Mouse (Mus musculus) thymus, postnatal 0 days (tissue): ENCODE measurements at regions not wholly inside any gene's neighbourhood (a gene's known extent, or its start where the extent isn't known, plus 50 kb on each side); places are given as distances from the start of the nearest gene placed in this dataset.

Experiments
- DNase-seq: peaks from one replicate; pipeline ENCODE4 v3.0.0-alpha.2; 2015; ENCODE audit warnings: low spot score

GRCm38 (mm10) chr15:68644862-68645261 is 2144.2 kb upstream of the Lrrc6 start:
- no peak for DNase-seq

GRCm38 (mm10) chr15:68635633-68636032 is 2134.9 kb upstream of the Lrrc6 start:
- no peak for DNase-seq

GRCm38 (mm10) chr15:68626976-68627375 is 2126.3 kb upstream of the Lrrc6 start:
- no peak for DNase-seq

- DNase-seq = no peak
These were observed 2124.1 kb upstream of the Lrrc6 start for GRCm38 (mm10) chr15:68624831-68625230.

GRCm38 (mm10) chr15:68620417-68621214 is 2119.9 kb upstream of the Lrrc6 start:
- no peak for DNase-seq

GRCm38 (mm10) chr15:68606110-68606791 is 2105.5 kb upstream of the Lrrc6 start:
- DNase-seq = no peak

- no peak for DNase-seq
These were observed 2104.8 kb upstream of the Lrrc6 start for GRCm38 (mm10) chr15:68605478-68605877.

- DNase-seq = no peak
These were observed 2081.5 kb upstream of the Lrrc6 start for GRCm38 (mm10) chr15:68582177-68582576.

GRCm38 (mm10) chr15:68579486-68579885 is 2078.8 kb upstream of the Lrrc6 start:
- DNase-seq = no peak

GRCm38 (mm10) chr15:68560654-68561053 is 2059.9 kb upstream of the Lrrc6 start:
- DNase-seq = no peak

- no peak for DNase-seq
These were observed 2055.4 kb upstream of the Lrrc6 start for GRCm38 (mm10) chr15:68556133-68556532.

GRCm38 (mm10) chr15:68536055-68536325 is 2035.3 kb upstream of the Lrrc6 start:
- DNase-seq = no peak

GRCm38 (mm10) chr15:68535297-68536054 is 2034.8 kb upstream of the Lrrc6 start:
- no peak for DNase-seq

- no peak for DNase-seq
These were observed 2020.0 kb upstream of the Lrrc6 start for GRCm38 (mm10) chr15:68520759-68521158.

- DNase-seq = no peak
These were observed 2011.7 kb upstream of the Lrrc6 start for GRCm38 (mm10) chr15:68512431-68512830.

GRCm38 (mm10) chr15:68508190-68508589 is 2007.5 kb upstream of the Lrrc6 start:
- no peak for DNase-seq

GRCm38 (mm10) chr15:68506093-68506492 is 2005.4 kb upstream of the Lrrc6 start:
- DNase-seq = no peak

GRCm38 (mm10) chr15:68496438-68496837 is 1995.7 kb upstream of the Lrrc6 start:
- DNase-seq = no peak

- no peak for DNase-seq
These were observed 1984.1 kb upstream of the Lrrc6 start for GRCm38 (mm10) chr15:68484789-68485188.

GRCm38 (mm10) chr15:68477745-68478144 is 1977.0 kb upstream of the Lrrc6 start:
- no peak for DNase-seq

- no peak for DNase-seq
These were observed 1971.2 kb upstream of the Lrrc6 start for GRCm38 (mm10) chr15:68471928-68472327.

GRCm38 (mm10) chr15:68462851-68463250 is 1962.1 kb upstream of the Lrrc6 start:
- DNase-seq = no peak
